Mouse (Mus musculus) retina, embryonic 14.5 days (tissue): ENCODE data around the gene Grk6.

Experiments used
- DNase-seq: peaks from one replicate; pipeline ENCODE4 v3.0.0-alpha.2; 2015; ENCODE audit warnings: low spot score

Gene Grk6

DNA sequence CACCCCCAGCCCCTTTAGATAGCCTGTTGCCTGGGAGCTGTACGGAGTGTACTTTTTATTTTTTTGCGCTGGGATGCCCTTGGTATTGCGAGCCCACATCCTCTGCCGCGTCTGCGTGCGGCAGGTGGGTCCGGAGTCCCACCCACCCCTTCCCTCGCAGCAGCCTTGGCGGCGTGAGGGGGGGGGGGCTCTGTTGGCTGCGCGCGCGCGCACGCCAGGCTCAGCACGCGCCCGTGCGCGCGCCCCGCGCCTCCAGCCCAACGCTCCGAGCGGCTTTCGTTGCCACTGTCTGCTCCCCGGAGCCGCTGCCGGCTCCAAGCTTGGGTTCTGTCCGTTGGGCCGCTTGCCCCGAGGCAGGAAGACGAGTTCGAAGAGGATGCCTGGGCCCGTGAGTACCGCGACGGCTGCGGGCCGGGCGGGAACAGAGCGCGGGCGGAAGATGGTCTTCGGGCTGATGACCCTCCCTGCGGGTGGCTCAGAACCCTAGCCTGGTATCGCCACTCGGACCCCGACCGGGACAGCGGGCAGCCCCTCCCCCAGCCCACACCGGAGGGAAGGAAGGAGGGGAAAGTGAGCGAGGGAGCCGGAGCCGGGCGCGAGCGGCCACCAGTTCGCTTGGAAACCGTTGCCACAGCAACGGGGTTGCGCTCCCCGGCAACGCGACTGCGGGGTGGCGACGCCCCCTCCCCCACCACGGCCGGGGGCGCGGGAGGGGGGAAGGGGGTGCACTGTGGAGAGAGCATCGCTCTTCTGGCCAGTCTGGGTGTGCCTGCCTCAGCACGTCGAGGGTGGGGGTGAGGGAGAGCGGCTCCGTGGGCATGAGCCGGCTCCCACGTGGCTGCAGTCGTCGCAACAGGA, 19.4 kb downstream of the Grk6 start, which contains the start of gene Prr7:
TSS of gene Prr7 (plus strand) at position 241 of the 858 bp plus-strand sequence.
- DNase-seq = peak; percentile 79

DNA sequence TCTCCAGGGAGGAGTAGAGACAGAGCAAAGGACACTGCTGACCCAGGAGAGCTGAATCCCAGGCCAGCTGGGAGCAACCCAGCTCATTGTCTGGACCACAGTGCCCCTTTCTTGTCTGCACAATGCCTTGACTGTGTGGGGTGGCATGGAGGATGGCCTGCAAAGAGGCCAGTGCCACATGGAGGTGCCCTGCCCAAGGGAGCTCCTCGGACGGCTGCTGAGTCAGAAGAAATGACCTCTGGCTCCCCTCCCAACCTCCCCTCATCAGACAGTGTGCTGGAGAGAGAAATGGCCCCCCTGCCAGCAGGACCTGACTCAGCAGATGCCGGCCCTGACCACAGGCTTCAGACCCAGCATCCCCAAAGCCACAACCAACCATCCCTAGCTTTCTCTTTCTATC, 20.3 kb downstream of the Grk6 start:
- DNase-seq = peak; percentile 45

DNA sequence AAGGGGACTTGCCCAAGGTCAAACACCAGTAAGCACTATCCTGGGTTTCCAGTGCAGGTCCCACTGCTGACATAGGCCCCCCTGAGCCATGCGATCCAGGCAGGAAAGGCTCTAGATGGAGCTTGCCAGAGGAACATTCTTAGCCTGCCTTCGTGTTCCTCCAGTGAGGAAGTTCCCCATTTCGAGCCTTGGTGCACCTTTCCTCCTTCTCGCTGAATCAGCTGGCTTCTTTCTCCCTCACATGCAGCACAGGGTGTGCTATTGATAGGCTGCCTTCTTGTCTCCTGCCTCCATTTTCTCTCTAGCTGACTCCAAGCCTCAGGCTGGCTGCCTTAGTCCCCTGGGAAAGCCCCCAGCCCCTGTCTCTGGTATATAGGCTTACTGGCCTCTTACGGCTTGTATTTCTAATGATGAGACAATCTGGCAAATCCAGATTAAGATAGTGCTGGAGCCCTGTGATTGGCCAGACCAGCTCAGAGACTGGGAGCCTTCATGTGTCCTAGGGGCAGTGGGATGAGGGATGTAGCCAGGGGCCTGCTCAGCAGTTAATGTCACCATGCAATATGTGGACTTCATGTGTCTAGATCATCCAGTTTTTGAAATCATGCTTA, 21.1 kb downstream of the Grk6 start:
- peak; percentile 32 for DNase-seq

DNA sequence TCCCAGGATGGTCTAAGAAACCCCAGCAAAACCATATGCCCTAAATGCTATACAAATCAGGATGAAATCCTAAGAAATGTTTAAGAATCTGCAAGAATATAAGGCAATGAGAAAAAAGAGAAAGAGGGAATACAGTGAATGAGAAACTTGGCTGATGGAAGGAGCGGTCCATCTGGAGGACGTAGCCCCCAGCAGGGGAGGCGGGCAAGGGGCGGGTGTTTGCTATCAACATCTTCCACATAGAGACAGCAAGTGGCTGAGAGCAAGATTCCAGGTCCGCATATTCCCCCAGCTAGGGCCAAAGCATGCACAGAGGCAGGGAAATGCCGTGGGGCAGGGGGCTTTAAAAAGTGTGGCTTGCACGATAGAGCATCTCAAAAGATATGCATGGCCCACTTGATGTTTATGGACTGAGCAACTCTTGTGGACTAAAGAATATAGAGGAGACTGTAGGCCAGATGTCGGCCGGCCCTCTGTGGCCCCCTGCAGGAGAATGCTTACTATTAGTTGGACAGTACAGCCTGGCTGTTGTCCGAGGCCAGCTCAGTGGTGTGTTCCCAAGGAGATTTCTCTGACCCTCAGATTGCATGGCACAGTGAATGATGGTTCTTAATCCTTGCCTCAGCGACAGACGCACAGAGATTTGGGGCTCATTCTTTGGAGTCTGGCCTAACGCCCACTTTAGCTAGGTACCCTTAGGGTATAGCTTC, 24.1 kb downstream of the Grk6 start:
- DNase-seq = peak; percentile 74

DNA sequence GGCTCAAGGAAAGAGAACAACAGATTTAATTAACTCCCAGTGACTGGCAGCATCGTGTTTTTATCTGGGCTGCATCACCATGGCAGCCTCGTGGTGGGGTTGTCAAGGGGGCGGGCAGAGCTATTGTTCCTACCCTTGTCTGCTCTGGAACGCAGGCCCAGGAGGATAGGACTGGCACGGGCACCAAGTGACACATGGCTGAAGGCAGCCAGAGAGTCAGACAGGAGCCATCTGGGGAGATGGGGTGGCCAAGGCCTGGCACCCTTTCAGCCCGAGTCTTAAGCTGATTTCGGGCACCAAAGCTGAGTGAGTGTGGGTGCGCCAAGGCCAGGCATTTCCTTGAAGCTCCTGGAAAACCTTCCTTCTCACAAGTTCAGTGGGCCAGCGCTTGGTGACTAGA, 25.5 kb downstream of the Grk6 start:
- no peak for DNase-seq

DNA sequence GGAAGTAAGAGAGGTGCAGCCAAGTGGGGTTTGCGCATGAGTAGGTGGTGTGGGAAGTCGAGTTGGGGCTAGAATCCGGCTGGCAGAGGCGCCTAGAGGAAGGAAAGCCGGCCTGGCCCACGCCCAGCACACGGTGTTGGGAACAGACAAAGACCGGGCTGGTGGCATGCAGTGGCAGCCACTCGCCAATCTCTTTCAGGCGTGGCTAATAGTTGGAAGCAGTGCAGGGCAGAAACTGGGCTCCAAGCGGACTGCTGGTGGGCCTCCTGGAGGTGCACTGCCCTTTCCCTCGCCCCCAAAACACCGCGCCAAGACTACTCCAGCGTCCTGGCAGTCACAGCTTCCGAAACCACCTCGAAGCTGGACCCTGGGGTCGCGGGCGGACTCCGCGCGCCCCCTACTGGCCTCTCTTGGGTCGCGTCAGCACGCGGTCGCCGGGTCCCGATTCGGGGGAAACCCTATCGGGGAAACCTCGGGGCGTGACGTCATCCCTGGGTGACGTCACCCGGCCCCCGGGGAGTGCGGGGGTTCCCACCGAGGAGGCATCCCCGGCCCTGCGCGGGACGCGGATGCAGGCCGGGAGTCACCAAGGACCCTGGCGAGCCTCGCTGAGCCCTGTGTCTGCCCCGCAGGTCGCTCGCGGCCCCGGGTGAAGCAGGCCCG, 26.4 kb downstream of the Grk6 start:
- DNase-seq = peak; percentile 92

DNA sequence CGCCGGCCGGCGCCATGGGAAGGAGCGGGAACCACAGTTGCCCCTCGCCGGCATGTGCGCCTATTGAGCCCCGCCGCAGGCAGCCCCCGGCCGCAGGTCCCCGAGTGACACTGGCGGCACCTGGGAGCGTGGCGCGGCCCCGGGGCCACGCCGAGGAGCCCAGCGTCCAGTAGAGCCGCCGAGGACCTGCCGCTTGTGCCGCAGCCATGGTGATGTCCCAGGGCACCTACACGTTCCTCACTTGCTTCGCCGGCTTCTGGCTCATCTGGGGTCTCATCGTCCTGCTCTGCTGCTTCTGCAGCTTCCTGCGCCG, 26.9 kb downstream of the Grk6 start:
- no peak for DNase-seq

DNA sequence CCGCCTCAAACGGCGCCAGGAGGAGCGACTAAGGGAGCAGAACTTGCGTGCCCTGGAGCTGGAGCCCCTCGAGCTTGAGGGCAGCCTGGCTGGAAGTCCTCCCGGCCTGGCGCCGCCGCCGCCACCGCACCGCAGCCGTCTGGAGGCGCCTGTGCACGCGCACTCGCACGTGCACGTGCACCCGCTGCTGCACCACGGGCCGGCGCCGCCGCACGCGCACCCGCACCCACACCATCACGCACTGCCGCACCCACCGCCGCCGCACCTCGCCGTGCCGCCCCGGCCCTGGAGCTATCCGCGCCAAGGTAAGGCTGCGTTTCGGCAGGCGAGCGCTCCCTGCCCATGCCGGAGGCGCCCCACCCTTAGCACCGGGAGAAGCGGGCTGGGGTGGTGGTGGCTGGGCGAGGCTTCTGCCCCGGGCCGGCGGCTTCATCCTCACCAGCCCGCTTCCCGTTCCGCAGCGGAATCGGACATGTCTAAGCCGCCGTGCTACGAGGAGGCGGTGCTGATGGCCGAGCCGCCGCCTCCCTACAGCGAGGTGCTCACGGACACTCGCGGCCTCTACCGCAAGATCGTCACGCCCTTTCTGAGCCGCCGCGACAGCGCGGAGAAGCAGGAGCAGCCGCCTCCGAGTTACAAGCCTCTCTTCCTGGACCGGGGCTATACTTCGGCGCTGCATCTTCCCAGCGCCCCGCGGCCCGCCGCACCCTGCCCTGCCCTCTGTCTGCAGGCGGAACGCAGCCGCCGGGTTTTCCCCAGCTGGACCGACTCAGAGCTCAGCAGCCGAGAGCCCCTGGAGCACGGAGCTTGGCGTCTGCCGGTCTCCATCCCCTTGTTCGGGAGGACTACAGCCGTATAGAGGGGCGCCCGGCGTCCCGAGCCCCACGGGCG, 27.5 kb downstream of the Grk6 start:
- DNase-seq = peak; percentile 70

DNA sequence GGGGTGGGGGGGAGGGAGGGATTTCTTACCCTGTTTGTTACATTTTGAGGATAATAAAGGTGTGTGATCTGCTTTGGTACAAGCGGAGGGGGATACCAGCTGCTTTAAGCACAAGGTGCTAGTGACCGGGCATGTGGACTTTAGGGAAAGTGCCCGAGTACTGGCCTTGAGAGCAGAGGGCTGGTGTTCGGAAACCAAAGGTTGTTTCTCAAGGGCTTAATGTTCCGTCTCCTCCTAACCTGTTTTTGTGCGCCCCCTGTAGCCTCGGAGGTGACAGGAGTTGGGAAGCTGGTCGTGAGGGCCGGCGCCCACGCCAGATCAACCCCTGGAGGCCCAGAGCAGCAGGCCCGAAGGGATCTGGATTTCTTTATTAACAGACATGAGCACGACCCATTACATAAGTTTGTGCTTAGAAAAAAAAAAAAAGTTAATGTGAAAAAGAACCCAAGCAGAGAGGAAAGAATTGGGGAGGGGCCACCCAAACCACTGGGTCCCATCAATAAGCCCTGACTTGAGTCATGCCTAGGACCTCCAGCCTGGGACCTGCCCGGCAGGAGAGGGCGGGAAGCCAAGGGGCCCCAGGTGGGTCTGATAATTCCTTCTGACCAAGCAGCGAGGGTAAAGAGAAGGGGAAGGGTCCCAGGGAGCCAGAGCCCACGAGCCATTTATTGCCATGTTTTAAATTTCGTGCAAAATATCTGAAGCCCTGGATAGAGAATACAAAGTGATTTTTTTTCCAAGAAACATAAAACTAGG, 28.4 kb downstream of the Grk6 start:
- DNase-seq = peak; percentile 56

DNA sequence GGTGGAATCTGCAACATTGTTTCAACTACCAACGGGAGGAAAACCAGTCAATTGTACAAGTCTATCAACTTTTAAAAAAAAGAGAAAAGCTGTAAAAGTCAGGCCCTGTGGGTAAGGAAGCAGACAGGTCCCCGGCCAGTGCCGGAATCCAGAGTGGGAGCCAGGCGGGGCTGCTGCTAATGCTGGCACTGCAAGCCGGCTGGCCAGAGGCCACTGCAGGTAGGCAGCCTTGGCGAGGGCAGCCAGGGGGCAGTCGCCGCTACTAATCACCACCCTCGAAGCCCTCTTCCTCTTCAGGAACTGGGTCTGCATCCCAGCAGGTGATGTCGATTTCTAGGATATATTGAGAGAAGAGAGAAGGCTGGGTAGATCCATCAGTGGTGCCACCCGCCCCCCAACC, 29.1 kb downstream of the Grk6 start:
- DNase-seq = no peak

DNA sequence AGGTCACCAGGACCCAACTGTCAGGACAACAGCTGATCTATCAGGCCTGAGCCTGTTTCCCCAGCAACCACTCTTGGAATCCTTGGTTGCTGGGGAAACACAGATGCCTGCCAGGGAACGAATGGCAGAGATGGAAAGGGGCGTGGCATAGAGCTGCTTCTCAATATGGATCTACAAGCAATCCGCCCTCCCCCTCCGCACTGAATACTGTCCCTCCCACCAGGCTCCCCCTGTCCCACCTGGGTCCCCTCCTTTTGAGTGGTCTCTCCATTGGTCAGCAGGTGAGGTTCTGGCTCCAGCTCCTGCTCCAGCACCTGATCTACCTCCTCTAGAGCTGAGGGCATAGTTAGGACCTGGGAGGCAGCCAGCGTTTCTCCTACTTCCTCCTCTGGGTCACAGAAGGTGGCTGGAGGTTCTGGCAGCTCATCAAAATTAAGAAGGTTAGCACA, 29.8 kb downstream of the Grk6 start:
- peak; percentile 66 for DNase-seq

DNA sequence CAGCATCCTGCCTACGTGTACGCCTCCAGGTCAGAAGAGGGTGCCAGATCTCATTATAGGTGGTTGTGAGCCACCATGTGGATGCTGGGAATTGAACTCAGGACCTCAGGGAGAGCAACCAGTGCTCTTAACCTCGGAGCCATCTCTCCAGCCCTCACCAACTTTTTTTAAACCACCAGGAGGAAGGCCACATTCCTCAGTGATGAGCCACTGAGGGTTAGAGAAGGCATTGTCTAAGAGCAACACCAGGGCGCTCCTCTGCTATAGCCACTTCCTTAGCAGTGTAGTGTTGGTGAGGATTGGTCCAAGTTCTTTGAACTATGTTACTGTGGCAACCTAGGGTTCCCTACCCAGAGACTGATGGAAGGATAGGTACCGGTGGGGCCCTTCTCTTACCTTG, 30.9 kb downstream of the Grk6 start:
- DNase-seq = no peak

DNA sequence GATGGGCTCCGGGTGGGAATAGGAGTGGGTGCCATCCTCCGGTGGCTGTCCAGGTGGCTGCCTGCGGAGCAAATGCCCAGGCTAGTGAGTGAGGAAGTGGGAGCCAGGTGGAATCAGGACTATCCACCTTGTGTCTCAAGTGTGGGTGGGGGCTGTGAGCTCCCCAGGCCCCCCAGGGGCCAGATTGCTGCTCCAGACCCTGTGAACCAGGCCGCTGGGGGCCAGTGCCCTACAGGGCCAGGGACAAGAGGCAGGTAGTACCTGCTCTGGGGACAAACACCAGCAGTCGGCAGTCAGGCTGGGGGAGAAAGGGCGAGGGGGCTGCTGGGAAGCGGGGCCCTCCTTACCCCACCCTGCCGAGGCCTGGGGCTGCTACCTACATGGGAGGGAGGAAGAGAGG, 31.4 kb downstream of the Grk6 start:
- DNase-seq = no peak

DNA sequence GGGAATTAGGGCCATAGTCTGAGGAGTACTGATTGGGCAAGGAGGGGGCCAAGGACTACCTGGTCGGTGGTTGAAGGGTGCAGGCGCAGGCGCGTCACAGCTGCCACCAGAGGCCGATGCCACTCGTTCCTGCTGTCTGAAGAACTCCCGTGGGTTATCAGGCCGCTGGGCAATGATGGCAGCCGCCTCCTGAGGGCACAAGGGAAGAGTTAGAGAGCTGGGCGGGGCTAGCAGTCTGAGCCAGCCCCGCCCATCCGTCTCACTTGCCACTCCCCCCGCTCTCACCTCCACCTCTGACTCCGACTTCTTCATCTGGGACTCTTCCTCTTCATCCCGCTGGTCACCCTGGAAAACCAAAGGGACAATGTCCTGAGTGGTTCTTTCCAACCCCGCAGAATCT, 32.6 kb downstream of the Grk6 start:
- DNase-seq = no peak

DNA sequence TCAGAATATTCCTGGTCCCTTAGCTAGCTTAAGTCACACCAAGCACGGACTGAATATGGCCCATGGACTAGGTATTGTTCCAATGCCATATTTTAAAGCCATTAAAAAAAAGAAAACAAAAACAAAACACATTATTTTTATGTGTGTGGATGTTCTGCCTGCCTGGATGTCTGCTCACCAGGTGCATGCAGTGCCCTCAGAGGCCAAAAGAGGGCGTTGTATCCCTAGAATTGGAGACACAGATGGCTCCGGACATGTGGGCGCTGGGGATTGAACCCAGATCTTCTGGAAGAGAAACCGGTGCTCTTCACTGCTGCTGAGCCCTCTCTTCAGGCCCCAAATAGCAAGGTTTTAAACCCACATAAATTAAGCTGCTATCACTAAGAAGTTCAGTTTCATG, 33.2 kb downstream of the Grk6 start:
- DNase-seq = peak; percentile 66

DNA sequence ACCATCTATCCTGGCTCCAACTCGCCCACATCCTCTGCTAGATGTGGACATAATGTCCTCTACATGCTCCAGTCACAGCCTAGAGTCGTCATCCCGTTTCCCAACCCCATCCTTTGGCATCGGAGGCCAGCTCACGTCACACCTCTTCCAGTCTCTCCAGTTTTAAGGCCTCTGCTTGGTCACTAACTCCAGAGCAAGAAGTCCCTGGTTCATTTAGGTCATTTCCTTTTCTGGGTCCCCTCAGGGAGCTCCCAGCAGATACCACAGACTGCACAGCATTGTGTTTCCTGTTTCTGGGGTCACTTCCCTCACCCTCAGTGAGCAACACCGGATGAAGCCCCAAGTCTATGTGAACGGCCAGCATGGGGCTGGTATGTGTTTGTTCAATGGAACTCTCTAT, 34.1 kb downstream of the Grk6 start:
- no peak for DNase-seq

DNA sequence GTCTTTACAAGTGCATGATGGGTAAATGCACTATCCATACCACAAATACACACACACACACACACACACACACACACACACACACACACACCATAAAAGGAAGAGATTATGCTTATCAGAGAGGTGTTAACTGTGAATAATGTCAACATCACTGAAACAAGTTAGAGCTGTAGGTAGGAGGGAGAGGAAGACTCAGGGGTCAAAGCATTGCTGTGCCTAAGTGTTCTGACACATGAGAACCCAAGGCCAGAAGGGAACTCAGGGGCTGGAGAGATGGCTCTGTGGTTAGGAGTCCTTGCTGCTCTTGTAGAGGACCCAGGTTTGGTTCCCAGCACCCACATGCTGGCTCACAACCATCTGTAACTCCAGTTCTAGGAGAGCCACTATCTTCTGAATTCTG, 35.1 kb downstream of the Grk6 start:
- no peak for DNase-seq

DNA sequence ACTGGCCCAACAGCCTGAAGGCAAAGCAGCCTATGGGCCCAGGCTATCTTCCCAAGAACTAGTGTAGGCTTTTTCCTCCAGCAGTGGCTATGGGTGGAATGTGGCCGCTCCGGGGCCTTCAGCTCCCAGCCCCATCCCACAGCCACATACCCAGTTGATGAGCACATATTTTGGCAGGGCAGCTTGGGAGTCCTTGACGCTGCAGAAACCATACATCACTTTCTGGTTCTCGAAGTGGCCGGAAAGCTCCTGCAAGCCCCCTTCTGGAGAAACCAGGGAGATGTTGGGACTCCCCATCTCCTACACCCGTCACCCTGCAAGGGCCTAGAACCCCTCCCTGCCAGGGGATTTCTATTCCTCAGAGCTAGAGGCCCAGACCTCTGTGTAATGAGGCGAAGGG, 37.7 kb downstream of the Grk6 start:
- no peak for DNase-seq

DNA sequence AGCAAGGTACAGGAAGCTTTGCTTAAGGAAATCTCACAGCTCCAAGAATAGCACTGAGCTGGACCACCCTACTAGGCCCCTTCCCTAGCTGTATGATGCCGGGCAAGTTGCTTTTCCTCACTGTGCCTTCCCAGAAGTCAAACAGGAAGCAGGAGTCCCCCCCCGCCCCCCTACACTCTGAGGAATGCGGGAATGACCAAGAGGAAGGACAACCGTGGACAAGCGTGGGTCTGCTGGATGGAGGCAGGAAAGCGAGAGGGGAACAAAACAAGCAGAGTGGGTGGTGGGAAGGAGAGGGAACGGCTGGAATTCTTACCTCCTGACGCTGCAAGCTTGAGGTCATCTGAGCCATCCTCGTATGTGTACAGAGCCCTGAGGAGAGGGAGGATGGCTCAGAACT, 38.2 kb downstream of the Grk6 start:
- no peak for DNase-seq

DNA sequence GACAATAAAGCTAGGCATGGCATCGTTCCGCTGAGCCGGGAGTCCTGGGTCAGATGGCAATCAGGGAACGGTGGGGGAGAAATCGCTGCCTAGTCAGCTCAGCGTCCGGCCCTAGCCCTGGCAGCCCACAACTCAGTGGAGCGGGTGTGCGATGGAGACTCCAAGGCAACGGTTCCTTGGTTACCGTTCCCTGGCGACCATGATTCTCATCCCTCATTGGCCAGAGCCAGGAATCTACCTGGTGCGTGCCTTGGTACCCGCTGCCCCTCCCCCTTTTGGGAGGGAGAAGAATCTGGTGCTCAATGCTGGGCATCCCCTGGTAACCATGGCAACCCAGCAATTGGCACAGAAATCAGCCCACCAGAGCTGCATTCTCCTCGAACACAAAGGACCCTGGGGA, 38.7 kb downstream of the Grk6 start:
- peak; percentile 73 for DNase-seq
